Mouse (Mus musculus) neutrophil, adult 5-6 weeks (primary cell): Measurements from ENCODE around the gene Rad50. TPM values are rescaled to one million over a fixed set of nuclear protein-coding genes. Genes with fewer than 3 reads are reported as not detected.

ENCODE experiments used
- ATAC-seq: fragments of 151-379, 151-347 bp; 2 replicates; pipeline ENCODE4 v1.8.0; 2017; ENCODE audit warnings: mild to moderate bottlenecking, moderate TSS enrichment; ENCODE audit not compliant: insufficient number of reproducible peaks, poor library complexity, low FRiP score, severe bottlenecking; ENCODE audit errors: extremely low read depth
- total RNA-seq: library from RNA; stranded (forward); fragments of 200-1000 nt; gene quantifications from 2 replicates; pipeline ENCODE4 v1.2.3, GENCODE M21; 2017

Rad50 gene
- total RNA-seq, 1 experiment from 2014 or later = 43.1 TPM

GRCm38 (mm10) chr11:53616748-53617558, 90.2 kb downstream of the Rad50 start:
- ATAC-seq = no peak

DNA sequence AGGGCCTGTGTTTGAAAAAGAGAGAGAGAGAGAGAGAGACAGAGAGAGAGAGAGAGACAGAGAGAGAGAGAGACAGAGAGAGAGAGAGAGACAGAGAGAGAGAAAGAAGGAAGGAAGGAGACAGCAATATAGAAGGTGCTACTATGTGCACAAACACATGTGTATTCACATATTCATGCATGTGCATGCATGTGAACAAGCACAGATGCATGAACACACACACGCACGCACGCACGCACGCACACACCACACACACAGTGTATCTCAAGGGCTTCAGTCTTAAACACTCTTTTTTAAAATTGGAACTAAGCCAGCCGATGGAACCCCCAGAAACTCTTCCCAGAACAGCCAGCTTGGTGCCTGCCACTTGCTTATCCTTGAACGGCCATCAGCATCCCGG, 91.5 kb downstream of the Rad50 start:
- ATAC-seq = no peak

- no peak for ATAC-seq
Measured at GRCm38 (mm10) chr11:53615172-53615571, 91.9 kb downstream of the Rad50 start.

DNA sequence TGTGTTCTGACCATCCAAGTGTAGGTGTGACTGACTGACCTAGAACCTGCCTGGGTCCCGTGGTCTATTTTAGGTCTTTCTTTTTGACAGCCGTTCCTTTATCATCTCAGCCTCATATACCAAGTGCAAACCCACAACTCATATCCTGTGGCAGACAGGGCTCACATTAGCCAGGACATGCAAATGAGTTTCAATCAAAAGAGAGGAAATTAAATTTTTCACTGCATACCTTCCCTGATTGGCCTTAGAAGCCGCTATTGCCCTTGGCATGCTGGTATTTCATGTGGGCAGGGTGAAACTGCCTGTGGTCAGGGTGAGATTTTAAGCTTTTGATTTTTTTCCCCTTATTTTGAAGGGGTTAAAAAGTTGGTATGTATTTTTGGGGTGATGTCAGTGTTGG, 97.4 kb downstream of the Rad50 start:
- ATAC-seq = no peak

DNA sequence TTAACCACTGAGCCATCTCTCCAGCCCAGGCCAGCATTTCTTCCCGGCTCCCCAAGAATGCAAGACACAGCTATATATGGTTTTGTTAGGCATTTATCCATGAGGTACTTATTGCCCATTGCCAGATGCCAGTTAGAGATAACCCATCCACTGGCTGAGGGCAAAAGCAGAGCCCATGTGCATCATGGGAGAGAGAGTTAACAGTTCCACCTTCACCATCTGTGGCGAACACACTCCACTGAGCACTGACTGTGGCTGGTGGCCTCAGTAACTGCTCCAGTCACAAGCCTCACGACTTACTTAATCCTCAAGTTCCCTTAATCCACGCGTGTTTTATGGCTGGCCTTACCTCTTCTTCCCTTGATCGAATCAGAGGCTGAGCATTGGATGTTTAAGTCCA, 97.9 kb downstream of the Rad50 start:
- no peak for ATAC-seq

- ATAC-seq = no peak
Measured at GRCm38 (mm10) chr11:53605609-53606008, 101.5 kb downstream of the Rad50 start.

DNA sequence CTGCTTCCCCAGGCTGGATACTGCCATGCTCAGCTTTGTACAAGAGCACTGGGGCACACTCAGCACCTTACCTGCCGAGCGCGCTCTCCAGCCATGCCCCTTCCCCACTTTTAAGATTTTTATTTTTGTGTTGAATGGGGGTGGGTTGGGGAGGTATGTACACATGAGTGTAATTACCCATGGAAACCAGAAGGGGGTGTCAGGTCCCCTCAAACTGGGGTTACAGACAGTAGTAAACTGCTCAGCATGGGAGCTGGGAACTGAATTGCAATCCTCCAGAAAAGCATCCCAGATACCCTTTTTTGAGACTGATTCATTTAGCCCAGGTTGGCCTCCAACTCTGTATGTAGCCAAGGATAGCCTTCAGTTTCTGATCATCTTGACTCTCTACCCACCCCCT, 102.1 kb downstream of the Rad50 start:
- ATAC-seq = no peak

Other genes starting within 250 kb of the Rad50 start
- not detected in 2 replicates for gene Gm9837, start 236.8 kb downstream of the Rad50 start, total RNA-seq
- gene Gm9945, start 227.2 kb downstream of the Rad50 start, total RNA-seq = not detected in 2 replicates
- not detected in 2 replicates for gene Sowaha, start 227.0 kb downstream of the Rad50 start, total RNA-seq
- 0.47 and 0.86 TPM in 2 replicates for gene Sept8, start 188.1 kb downstream of the Rad50 start, total RNA-seq
- 4.3 and 4.9 TPM in 2 replicates for gene Kif3a, start 139.9 kb downstream of the Rad50 start, total RNA-seq
- 1.9 TPM in 1 of 2 replicates, not detected in the other for gene Il4, start 88.7 kb downstream of the Rad50 start, total RNA-seq
- not detected in 2 replicates for gene Il13, start 72.6 kb downstream of the Rad50 start, total RNA-seq
- not detected in 2 replicates for gene Il5, start 13.5 kb upstream of the Rad50 start, total RNA-seq
- gene Irf1, start 62.7 kb upstream of the Rad50 start, total RNA-seq = 358 and 383 TPM in 2 replicates
- gene Gm17334, start 65.9 kb upstream of the Rad50 start, total RNA-seq = 1.2 TPM in 1 of 2 replicates, not detected in the other
- 10.1 and 12.6 TPM in 2 replicates for gene Gm12216, start 151.9 kb upstream of the Rad50 start, total RNA-seq
- 7.7 and 10.0 TPM in 2 replicates for gene Slc22a5, start 184.3 kb upstream of the Rad50 start, total RNA-seq